Mouse (Mus musculus) urinary bladder, adult 18-20 months (tissue): ENCODE measurements around the gene Afdn.
A peak's percentile ranks its signal among the peaks of the same experiment; 100 is the strongest.
"Not testable (repeated sequence)": the region's sequence is repeated elsewhere in the genome, so short reads cannot be mapped to it uniquely, and the experiment has no call there.

Experiments used
- DNase-seq, 2 experiments: peaks; one replicate each; pipeline ENCODE4 v3.0.0; 2022; ENCODE audit warnings: low spot score in 2 of 2, mixed read lengths in 2 of 2

Afdn gene

DNA sequence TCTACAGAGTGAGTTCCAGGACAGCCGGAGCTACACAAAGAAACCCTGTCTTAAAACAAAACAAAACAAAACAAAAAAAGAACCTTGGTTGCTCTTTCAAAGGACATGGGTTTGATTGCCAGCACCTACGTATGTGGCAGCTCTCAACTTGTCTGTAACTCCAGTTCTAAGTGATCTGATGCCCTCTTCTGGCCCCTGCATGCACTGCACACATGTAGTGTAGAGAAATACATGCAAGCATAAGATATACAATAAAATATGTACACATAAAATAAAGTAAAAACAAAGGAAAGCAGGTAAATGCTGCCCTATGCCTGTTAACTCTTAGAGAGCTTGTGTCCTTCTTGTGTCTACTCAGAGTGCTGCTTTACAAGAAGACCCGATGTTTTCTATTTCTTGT is 8.9 kb downstream of the Afdn start:
- DNase-seq, result no peak

DNA sequence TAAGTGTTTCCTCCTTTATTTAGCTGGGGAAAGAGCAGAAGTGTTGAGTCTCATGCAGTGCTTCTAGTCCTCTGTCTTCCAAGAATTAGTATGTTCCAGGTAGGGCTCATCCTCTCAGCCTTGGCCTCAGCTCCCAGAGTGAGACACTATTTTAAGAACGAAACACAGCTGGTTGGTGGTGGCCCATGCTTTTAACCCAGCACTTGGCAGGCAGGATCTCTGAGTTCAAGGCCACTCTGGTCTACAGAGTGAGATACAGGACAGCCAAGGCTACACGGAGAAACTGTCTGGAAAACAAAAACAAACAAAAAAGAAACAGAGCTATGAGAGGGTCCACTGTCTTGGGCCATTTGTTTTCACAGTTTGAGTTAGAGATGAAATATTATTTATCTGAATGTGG is 17.3 kb downstream of the Afdn start:
- no peak for DNase-seq

- DNase-seq, result no peak
Measured at GRCm38 (mm10) chr17:13778865-13779264, 18.5 kb downstream of the Afdn start.

- DNase-seq, result no peak
Measured at GRCm38 (mm10) chr17:13781948-13782347, 21.6 kb downstream of the Afdn start.

DNA sequence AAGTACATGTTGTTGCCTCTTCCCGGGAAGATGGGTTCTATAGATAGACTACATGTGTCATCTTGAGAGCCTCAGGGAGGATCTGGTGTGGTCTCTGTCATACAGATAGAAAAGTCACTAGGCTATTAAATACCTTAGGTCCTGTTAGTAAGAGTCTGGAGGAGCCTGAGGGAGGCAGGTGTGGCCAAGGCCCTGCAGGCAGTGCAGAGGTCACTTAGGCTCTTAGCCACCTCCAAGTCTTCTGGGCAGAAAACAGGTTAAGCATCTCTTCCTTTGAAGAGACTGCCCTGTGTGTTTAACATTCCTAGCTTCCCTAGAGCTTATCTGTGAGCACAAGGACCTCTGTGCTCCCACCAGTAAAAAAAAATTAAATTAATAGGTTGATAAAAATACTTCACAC is 23.1 kb downstream of the Afdn start:
- no peak for DNase-seq

GRCm38 (mm10) chr17:13790033-13790432 is 29.7 kb downstream of the Afdn start:
- not testable (repeated sequence) for DNase-seq

GRCm38 (mm10) chr17:13797691-13798090 is 37.4 kb downstream of the Afdn start:
- DNase-seq, result no peak

- no peak for DNase-seq
Measured at GRCm38 (mm10) chr17:13802836-13803408, 42.6 kb downstream of the Afdn start.

DNA sequence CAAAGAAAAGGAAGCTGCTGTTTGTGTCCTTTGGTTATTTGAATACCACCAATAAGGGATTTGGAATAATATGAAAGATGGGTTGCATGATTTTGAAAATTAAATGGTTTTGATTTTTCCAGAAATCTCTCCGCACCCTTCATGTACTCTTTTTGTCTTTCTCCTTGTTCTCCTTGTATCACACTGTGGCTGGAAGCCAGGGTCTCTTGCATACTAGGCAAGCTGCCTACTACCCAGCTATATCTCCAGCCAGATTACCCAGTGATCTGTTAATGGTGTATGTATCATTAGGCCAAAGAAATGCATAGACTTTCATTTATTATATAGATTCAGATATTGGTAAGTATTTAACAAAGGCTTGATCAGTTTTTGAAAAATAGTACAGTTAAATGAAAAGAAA is 45.7 kb downstream of the Afdn start:
- no peak for DNase-seq

- DNase-seq, result no peak
Measured at GRCm38 (mm10) chr17:13817789-13818188, 57.5 kb downstream of the Afdn start.

DNA sequence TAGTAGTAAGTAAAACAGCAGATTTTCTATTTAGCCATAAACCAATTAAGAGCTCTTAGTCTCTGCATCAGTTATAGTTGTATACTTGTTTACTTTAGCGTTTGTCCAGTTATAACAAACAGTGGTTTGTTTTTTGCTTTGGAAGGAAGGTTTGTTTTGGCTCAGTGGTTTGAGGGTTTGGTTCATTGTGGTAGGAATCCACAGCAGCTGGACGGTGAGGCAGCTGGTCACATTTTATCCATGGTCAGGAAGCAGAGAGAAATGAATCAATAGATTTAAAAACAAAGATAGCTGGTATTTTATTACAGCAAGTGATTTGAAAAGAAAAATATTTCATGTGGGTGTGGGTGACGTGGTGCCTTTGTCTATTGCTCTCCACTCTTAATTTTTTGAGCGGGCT is 59.0 kb downstream of the Afdn start:
- DNase-seq, result no peak

- no peak for DNase-seq
Measured at GRCm38 (mm10) chr17:13820676-13821075, 60.3 kb downstream of the Afdn start.

DNA sequence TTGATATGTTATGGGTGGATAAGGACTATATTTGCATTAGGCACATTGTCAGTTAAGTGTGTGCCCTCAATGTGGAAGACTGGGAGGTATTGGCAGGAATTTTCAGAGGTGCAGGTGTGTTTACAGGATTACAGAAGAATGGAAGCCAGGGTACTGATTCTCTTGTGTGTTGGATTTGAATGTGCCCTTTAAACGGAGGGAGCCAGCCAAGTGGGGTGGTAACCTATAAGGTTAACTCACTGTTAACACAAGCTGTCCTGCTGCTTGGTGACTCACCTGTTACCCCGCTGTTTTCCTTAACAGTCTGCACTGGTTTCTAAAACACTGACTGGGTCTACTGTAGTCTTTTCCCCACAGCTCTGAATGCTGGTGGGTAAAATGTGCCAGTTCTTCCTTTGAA is 65.1 kb downstream of the Afdn start:
- no peak for DNase-seq

- no peak for DNase-seq
Measured at GRCm38 (mm10) chr17:13830234-13830633, 69.9 kb downstream of the Afdn start.

DNA sequence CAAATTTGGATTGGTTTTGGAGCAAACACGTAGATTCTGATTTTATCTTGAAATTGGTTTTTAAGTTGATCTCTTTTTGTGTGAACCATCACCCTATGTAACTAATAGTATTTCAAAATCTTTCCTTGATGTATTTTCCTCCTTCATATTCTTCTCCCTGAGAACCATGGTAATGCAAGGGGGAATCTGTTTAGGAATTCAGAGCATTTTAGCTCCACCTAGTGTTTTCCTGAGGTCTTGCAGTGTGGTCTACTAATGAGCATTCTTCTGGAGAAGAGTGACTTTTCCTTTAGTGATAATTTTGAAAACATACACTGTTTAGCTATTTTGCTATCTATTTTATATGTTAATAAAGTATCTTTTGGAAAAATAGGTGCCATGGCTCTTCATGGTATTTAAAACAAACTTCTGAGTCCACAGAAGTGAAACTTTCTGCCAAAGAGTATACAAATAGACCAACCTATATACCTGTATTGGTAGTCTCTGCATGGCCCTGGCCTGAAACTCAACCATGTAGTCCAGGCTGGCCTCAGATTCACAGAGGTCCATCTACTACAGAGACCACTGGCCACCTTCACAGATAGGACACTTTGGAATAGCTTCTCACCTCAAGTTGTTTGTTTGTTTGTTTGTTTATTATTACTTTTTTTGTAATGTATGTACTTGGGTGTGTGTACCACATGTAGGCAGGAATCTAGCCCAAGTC is 70.5 kb downstream of the Afdn start:
- DNase-seq, result no peak

DNA sequence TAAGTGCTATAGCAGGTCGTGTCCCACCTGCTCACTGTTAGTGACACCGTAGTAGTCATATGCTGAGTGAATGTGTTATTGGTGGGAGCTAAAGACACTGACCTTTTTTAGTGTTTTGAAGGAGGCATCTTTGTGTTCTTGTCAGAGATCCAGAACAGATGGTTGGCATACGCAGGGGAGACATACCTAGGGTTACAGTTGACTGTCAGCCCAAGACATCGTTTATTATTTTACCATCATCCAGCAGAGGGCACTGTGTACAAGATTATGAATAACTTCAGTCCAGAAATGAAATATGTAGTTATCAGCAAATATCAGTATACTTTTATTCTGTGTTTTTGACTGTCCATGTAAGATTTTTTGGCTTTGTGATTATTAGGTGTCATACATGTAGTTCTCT is 75.5 kb downstream of the Afdn start:
- DNase-seq, result no peak

DNA sequence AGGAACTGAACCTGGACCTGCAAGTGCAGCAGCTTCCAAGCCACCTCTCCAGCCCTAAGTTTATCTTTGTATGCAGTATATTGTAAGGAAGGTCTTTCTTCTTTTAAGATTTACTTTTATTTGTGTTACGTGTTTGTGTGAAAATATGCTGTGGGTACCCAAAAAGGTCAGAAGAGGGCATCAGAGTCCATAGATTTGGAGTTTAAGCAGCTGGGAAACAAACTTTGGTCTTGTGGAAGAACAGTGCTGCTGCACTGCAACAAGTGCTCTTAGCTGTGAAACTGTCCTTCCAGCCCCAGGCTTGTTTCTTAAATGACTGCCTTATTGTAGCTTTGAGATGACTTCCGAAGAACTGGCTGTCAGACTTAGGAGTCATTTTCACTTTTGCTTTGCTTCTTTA is 89.8 kb downstream of the Afdn start:
- no peak for DNase-seq

GRCm38 (mm10) chr17:13853883-13854282 is 93.5 kb downstream of the Afdn start:
- DNase-seq, result not testable (repeated sequence)

DNA sequence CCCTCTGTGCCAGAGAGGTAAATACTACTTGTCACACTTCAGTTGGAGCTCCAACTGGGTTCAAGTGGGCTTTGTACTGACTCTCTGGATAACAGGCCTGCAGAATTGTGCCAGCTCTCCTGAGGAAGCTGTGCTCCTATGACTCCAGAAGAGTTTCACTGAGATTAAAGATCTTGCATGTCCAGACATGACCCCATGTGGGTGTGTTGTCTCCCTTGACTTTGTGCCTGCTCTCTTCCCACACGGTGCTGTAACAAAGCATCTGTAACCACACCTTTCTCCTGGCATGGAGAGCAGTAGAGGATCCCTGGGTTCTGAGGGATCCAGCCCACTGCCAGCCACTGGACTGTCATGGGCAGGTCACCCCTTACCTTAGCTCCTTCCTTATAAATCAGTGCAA is 95.1 kb downstream of the Afdn start:
- DNase-seq, result no peak

GRCm38 (mm10) chr17:13856429-13857090 is 96.2 kb downstream of the Afdn start:
- no peak for DNase-seq

GRCm38 (mm10) chr17:13865340-13865739 is 105.0 kb downstream of the Afdn start:
- DNase-seq, result no peak

- DNase-seq, result no peak
Measured at GRCm38 (mm10) chr17:13866951-13867351, 106.6 kb downstream of the Afdn start.

DNA sequence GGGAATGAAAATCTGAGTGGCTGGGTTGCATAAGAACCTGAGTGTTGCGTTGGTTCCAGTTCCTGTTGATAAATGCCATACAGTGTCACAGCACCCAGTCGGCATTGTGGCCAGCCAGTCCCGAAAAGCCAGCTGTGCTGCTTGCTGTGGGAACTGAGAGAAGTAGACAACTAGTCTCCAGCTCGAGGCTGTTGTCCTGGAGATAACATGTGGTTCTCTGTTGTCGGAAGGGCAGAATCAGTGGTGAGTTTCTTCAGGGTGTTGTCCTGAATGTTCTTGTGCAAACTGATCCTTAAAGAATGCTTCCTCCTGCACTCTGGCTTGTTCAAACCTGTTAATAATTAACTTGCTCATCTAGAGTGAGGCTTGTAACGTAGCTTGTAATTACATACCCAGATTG is 107.1 kb downstream of the Afdn start:
- DNase-seq, result peak; percentile 61 to 66
